Mouse (Mus musculus) myocyte (in vitro differentiated cells): Measurements from ENCODE around the gene Hist1h1a.

Experiments used
- MAX ChIP-seq: IDR thresholded peaks from one replicate; pipeline ENCODE4 v1.6.1; 2011; ENCODE audit warnings: low read depth, mild to moderate bottlenecking, control low read depth
- MYOD1 ChIP-seq, 3 experiments: IDR thresholded peaks; one replicate each; pipeline ENCODE4 v1.6.1; 2011; ENCODE audit warnings: control low read depth in 2 of 3, low read depth in 2 of 3, mild to moderate bottlenecking in 2 of 3, moderate library complexity in 1 of 3; ENCODE audit not compliant: insufficient read length in 2 of 3, control insufficient read depth in 1 of 3
- POLR2A ChIP-seq: IDR thresholded peaks from one replicate; pipeline ENCODE4 v1.6.1; 2011; ENCODE audit warnings: low read depth, mild to moderate bottlenecking, control low read depth, moderate library complexity; ENCODE audit not compliant: insufficient read length
- POLR2AphosphoS2 ChIP-seq: IDR thresholded peaks from one replicate; pipeline ENCODE4 v1.6.1; 2011; ENCODE audit warnings: low read depth, control low read depth; ENCODE audit not compliant: insufficient read length
- TCF12 ChIP-seq: IDR thresholded peaks from one replicate; pipeline ENCODE4 v1.6.1; 2011; ENCODE audit warnings: mild to moderate bottlenecking, control low read depth; ENCODE audit not compliant: poor library complexity, insufficient read depth, severe bottlenecking

GRCm38 (mm10) chr13:23806422-23807052 lies 43.1 kb downstream of the Hist1h1a start, which contains the start of gene Slc17a2:
- TF ChIP-seq POLR2A (no peak), MYOD1 (IDR thresholded peaks at IDR 0.05; ENCODE audit: control insufficient read depth in 1 of 3, insufficient read length in 2 of 3, low read depth in 2 of 3) (no peak), MAX (no peak), POLR2AphosphoS2 (no peak), TCF12 (no peak)
